Mouse (Mus musculus): ENCODE data around the gene Magi1.

Magi1 gene

DNA sequence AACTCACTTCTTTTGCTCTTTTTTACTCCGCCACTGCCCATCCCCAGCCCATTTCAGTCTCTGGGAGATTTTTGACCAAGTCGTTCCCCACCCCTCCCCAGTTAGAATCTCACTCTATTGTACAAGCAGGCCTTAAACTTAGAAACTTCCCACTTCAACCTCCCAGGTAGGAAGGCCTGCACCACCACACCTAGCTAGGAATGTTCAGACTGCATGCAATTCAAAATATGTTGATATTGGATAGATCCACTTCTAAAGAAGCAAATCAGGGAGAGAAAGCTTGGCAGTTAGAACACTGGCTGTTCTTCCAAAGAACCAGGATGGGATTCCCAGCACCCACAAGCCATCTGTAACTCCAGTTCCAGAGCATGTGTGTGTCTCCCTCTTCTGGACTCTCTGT is 81.8 kb downstream of the Magi1 start:
- no peak for DNase-seq (ENCODE audit: low spot score)

DNA sequence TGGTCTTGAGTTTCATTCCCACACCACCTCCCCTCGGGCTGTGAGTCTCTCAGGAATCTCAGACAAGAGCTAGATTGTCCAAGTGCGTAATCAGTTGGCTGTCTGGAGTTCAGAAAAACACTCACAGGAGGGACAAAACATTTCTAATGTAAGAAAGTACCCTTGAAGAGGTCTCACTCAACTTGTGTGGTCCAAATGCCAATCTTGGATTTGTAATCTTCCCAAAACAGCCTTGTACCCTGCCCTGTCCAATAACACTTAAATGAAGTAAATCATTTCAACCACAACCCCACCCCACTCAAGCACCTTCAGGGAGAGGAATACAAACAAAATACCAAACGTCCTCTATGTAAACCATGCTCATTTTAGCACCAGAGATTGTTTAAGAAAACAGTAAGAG is 82.8 kb downstream of the Magi1 start:
- no peak for DNase-seq (ENCODE audit: low spot score)

DNA sequence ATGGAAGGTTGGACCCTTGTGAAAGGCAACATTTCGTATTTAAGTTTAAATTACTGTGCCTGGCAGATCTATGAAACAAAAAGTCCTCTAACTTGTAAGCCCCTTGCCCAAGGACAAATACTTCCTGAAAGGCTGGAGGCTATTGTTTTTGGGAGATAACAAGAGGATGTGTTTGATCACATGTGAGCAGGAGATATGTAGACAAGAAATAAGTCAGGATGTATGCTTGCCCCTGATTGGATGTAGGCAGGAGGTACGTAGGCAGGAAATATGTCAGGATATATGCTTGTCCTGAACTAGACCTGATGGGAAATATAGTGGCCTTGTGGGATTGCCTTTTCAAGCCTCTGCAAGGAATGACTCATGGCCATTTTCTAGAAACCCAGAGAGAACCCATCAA is 84.0 kb downstream of the Magi1 start:
- no peak for DNase-seq (ENCODE audit: low spot score)

DNA sequence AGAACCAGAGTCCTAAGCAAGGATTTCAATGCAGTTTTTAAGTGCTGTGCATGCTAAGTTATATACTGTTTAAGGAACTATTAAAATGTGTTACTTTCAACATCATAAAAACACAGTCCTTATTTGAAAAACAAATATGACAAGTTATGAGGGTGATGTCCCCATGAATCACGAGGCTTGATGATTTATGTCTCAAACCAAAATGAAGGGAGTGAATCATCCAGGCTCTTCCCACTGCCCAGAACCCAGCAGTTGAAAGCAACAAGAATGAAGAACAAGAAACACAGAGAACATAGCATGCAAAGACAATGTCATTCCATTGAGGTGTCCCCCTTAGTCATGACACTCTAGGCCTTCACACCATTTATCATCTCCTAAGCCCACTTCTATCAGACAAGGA is 85.9 kb downstream of the Magi1 start:
- DNase-seq (ENCODE audit: low spot score) = no peak

DNA sequence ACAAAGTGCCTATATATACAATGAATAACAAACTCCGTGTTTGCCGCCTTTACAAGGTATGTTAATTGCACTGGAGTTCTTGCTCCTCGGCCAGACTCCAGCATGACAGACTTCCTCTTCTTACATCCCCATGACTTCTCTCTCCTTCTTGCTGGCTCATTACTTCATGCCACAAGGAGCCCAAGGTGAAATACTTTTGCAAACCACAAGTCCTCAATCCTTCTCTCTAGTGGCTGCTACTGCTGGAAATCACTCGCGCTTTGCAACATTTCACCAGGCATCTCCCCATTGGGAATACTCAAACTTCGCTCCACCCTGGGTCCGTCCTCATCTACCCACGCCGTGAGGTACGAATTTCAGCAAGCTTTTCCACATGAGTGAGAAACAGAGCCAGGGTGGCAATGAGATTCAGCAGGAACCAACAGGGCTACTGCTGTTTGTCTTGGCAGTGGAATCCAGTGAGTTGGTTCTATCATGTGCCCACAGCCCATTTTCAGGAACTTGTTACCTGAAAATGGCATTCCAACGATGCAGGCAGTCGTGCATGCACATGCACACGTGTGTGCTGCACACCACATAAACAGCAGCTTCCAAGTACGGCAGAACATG is 88.3 kb downstream of the Magi1 start:
- no peak for DNase-seq (ENCODE audit: low spot score)

DNA sequence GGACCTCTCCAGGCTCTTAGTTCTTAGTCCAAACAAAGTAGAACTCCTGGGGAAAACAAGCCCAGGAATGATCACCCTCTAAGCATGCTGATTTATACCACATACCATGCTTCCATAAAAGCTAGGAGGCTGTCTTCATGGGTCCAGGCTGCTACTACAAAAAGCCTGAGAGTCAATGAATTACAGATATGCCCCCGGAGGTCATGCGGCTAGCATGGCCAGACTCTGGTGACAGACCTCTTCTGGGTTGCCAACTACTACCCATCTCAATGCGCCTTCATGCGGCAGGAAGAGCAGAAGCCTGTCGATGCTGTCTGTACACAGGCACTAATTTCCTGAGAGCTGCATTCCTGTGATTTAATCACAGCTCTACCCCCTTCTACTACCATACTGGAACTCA is 92.9 kb downstream of the Magi1 start:
- DNase-seq (ENCODE audit: low spot score) = no peak

DNA sequence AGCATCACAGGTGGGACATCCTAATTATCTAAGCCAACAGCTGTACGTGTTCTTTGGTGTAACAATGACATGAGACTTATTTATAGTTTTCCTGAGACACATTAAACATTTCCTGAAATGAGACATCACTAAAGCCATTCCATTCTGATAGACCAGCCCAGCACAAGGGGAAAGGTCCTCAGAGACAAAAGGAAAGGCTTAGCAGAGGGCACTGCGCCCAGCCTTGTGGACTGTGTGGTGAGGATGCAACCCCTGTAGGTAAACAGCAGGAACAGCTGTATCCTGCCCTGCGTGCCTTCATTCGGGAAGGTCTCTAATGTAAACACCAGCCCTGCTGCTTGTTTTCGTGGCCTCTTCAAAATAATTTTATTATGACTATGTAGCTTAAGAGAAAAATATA is 94.3 kb downstream of the Magi1 start:
- no peak for DNase-seq (ENCODE audit: low spot score)

DNA sequence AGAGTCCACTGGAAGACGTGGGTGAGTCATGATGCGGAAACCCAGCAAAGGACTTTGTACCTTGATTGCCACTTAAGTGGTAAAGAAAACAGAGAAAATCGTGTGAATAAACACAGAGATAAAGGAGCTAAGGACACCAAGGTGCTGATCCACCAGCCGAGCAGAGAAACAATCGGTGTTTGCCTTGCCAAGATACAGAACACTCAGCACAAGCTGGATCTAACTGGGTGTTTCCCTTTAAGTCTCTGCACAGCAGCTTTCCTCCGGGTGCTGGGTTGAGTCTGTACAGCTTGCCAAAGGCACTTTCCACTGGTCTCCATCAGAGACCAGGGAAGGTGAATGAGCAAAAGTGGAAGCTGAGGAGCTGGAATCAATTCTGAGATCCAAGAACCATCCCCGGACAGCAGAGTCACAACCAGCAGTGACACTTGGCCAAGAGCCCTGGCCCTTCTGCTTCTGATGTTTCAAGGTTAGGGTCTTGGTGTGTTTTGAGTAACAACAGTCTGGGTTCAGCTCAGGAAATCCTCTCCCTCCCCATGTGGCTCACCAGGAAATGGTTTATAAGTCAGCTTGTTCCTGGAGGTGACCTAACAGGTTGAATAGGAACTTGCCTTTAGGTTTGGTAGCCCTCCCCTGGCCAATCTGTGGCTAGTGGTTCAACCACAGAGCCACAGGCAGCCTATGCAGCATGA is 96.9 kb downstream of the Magi1 start:
- DNase-seq (ENCODE audit: low spot score) = no peak

DNA sequence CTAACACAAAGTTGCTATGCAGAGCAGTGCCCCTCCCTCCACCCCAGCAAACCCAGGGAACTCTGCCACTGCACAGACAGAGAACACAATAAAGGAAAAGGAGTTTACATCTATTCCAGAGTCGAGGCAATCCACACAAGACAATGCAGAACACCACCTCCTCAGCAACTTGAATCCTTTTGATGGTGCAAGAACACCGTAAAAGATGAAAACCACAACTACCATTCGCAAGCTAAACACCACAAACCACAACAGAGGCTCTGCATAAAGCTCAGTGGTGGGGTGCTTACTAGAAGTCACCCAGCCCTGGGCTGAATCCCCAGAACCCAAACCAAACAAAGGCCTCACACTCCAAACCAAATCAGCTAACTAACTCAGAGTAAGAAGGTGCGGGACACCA is 99.4 kb downstream of the Magi1 start:
- DNase-seq (ENCODE audit: low spot score) = no peak

DNA sequence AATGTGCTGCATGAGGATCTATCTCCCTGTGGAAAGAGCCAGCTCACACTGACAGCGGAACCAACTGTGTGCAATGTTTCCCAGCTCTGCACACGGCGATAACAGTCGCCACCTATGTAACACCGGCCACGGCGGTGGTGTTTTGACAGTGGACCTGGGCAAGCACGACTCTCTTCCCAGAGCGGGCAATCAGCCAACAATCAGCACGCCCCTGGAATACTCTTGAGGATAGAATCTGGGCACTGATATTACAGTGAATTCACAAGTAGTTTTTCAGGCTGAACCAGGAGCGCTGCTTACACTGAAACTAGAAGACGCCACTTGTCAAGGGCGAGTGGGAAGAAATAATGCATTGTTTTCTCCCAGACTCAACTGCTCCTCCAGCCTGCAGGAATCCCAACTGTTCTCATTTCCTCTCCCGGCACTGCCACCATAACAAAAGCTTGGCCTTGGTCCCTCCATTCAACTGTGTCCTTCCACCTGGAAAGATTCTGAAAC is 100.3 kb downstream of the Magi1 start:
- peak; percentile 45 for DNase-seq (ENCODE audit: low spot score)

DNA sequence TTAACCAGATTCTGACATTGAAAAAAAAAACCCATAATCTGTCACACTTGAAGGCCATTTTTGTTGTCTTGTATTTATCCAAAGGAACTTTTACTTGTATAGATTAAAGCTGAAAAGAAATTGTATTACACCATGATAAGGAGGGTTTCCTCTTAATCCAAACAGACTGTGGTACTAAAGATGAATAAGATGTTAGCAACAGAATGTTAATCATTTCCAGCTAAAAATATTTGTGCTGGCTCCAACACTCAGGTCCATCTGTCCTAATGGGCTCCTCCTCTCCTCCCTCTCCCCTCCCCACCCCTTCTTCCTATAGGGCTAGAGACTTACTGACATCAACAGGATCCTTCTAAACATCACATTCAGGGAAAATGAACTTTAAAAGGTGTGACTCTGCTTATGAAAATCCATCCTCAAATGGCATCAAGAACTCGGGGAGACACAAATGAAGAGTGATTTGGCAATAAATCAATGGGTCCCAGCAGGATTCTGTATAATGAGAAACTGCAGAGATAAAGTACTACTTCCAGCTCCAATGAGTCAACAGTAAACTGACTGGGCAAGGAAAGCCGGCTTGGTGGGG is 102.0 kb downstream of the Magi1 start:
- no peak for DNase-seq (ENCODE audit: low spot score)

DNA sequence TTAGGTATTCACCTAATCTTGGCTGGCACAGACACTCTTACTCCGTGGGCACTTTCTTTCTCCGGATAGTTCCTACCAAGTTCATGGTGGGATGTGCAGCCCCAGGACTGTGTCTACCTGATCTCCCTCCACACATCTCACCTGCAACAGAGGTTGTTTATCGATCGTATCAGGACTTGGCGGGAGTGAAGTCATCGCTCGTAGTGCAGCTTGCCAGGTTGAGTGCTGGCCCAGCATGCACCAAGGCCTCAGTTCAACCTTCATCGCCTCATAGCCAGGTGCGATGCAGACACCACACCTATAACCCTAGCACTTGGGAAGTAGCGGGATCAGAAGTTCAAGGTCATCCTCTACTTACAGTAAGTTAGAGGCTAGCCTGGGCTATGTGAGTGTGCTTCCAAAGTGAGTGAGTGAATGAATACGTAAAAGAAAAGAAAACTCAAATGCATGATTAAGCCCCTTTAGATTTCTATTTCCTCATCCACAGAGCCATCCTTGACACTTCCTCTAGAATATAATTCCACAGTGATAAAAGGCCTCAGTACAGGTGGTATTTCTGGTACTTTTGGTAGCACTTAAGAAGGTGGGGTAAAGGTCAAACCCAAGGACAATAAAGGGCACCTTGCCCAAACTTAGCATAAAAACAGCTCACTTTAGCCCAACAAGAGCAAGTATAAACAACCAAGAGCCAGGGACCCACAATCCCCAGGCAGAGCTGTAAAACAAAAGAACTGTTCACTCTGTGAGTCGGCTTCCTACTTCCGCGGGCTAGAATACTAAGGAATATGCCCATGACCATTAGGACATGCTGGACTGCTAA is 103.2 kb downstream of the Magi1 start:
- DNase-seq (ENCODE audit: low spot score) = no peak

DNA sequence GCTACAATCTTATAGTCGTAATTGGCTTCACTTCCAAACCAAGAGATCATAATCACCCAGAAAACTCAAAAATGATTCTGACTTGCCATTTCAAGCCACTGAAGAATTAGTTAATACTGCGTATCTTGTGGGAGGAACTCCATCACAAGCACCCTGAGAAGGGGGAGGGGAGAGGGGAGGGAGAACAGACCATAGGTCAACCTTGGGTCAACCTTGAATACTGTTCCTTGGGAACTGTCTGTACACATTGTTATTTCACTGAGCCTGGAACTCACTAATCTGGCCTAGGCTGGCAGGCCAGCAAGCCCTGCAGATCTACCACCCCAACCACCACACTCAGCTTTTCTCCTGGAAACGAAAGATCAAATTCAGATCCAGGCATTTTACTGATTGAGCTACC is 106.2 kb downstream of the Magi1 start:
- DNase-seq (ENCODE audit: low spot score) = no peak

DNA sequence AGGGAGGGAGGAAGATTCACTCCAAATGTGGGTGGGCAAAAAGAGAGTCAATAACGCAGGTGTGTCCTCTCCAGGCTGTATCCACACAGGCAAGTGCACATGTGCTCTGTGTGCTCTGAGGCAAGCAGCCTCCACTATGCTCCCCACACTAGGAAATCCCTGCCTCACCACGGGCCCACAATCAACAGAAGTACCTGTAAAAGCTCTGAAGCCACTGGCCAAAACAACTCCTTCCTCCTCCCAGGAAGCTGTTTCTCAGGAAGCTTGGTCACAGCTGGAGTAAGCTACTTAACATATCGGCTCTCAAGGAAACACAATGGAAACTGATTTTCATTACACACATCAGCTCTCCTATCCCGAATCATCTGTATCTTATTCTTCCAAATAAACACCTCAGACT is 107.0 kb downstream of the Magi1 start:
- DNase-seq (ENCODE audit: low spot score) = no peak

DNA sequence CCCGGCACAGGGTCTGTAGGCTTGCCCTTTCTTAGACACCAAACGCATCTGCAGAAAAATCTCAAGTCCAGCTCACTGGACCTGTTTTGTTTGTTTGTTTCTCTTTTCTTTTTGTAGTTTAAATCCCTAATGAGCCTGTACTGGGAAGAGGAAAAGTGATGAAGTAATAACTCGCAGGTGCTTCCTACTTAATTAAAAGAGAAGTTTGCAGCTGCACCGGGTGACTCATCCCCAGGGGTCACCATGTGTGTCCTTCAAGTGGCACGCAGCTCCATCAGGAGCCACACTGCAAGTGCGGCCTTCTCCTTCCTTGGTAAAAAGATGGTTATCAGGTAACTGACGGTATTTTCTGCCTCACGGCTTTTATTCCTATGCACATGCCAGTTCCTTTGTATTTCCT is 112.5 kb downstream of the Magi1 start:
- DNase-seq (ENCODE audit: low spot score) = peak; percentile 40

DNA sequence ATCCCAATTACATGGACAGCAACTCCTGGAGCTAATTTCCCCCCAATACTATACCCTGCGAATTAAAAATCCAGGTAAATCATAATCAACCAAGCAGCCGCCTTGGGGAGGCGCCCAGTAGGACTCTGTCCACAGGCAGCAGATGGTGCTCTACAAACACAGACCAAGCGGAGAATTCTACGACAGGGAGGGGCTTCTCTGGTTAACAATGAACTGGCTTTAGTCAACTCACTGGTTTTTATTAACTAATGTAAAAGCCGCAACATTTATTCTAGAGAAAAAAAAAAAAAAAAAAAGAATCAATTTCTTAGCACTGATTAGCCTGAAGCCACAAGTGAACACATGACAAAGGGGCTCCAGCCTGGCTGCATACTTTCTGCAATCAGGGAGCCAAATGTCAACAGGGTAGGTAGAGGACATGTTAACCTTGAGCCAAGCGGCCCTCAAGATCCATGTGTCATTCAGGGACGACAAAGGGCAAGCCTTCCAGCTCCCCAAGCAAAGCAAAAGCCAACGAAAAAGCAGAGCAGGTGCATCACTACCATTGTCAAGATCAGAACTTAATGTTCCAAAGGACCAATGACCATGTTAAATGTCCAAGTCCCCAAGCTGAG is 114.0 kb downstream of the Magi1 start:
- no peak for DNase-seq (ENCODE audit: low spot score)

DNA sequence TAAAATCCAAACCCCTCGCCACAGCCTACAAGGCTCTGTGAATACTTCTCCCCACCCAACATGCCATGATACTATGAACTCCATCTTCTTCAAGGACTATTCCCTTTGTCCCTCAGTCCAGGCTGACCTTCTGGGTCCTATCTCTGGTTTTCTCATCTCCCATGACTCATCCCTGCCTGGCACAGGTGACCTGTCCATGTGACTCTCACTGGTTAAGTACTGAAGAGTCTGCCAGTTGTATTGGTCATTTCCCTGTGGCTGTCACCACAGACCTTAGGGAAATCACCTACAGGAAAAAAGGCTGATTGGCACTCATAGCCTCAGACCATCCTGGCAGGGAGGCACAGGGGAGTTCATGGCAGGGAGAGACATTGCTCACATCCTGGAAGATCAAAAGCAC is 117.8 kb downstream of the Magi1 start:
- peak; percentile 38 for DNase-seq (ENCODE audit: low spot score)

DNA sequence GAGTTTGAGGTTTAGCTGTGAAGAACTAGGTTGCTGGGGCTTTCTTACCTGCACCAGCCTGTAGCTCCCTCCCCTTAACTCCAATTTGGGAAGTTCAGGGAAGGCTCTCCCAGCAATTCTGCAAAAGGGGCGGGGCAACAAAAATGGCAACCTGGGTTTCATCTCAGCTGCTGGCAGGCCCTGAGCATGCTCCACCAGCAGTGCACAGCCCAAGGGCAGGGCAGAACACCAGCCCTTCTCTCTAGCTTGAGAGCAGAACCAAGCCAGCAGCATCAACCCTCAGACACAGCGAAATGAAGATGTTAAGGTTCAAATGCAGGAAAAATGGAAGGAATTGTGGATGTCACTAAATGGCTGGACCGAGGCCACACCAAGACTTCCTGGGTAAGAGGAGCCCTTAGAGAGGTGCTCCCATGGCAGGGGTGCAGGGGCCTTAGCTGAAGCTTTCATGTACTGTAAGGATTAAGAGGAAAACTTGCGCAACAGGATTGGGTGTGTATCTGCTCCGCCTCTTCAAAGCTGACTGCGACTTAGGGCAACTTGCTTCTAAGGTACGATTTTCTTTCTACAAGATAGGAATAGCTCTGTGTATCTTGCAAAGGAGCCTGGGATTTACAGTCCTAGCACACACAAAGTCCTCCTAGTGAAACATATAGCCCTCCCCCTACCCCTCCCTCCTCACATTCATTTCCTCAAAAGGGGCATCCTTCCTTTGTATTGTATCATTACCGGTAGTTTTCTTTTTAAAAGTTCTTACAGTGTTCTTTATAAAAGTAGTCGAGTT is 118.8 kb downstream of the Magi1 start:
- DNase-seq (ENCODE audit: low spot score) = no peak

DNA sequence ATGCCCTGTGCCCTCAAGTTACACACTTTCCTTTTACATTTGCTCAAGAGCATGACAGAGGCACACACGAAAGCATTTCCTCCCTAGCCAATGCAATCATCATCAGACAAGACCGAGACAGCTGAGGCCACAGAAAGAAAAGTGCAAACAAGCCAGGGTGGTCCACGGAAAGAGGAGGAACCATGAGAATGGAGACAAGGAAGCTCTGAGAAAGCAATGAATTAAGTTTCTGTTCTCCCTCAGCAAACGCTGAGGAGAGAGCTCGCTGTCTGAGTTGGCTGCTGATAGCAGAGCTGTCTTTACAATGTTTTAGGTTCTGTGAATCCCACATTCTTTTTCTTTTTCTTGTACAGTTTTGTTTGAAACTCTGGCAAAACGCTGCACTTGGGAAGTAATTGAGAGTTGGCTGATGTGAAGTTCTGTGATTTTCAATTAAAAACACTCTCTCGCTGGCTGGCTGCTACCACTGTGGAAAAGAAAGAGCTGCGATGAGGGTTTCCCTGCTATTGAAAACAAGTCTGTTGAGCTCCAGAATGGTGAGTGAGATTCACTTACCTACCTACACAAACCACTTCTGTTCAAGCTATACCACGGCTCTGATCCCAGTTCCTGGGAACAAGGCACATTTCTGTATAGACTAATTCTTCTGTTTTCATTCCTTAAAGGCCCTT is 120.3 kb downstream of the Magi1 start:
- DNase-seq (ENCODE audit: low spot score) = no peak

DNA sequence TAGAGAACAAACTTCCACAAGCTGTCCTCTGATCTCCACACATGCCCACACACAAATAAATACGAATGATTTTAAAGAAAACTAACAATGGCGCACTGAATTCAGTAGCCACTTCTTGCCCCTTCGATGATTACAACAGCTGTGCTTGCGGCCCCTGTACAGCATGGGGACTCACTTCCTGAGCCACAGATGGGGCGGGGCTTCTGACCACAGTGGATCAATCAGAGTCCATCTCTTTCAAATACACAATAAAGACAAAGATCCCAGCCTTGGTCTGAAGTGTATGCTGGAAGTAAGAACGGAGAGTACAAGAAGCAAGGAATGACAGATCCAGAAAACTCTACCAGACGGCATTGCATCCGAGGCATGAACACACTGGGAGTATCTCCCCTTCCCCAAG is 120.8 kb downstream of the Magi1 start:
- no peak for DNase-seq (ENCODE audit: low spot score)

DNA sequence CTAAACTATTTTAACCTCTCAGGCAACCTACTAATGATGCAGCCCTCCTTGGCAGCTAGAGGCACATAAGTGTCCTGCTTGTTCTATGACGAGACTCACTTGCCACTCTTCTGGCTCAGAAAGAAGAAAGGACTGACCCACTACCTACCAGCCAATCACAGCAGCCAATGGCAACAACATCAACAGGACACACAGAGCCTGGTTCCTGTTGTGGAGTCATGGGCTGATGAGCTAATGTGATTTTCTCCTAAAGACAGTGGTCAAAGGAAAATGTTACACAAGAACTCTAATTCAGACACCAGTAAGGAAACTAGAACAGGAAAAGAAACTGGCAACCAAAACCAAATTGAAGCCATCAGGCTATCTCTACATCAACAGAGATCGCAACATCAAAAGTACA is 124.5 kb downstream of the Magi1 start:
- DNase-seq (ENCODE audit: low spot score) = peak; percentile 49
